ENCODE assay signal across 13 mouse cellular contexts in genomic region chr7:75701761-75702160, GRCm38 (mm10).
DNase-seq lines count a peak whose midpoint lies in the region; ATAC-seq and TF ChIP-seq lines count a peak whose summit lies in the region.
"Had no signal": no experiment of that assay in that cellular context is flagged by ENCODE, and none has a peak within 500 bp of the region (broad histone marks: within the 10 kb centered on the region; RNA-seq: fewer than 3 reads in every experiment).

No protein-coding gene starts in this region.

- H3K4me1 ChIP-seq in liver, adult 2 months (ENCODE audit: control insufficient read depth, insufficient read depth, low read length): no peaks in the 10 kb centered on the region
- no peaks in the 10 kb centered on the region for H3K4me1 ChIP-seq in liver, embryonic 11.5 days (replicated peaks; ENCODE audit: control insufficient read depth, insufficient read depth, low read length)
- no peaks in the 10 kb centered on the region for H3K4me1 ChIP-seq in hindbrain, embryonic 10.5 days (replicated peaks)
- no peaks in the 10 kb centered on the region for H3K4me1 ChIP-seq in intestine, postnatal 0 days (replicated peaks; ENCODE audit: control insufficient read depth, insufficient read depth, low read length)
- H3K4me1 ChIP-seq: intestine, embryonic 15.5 days had no signal

- H3K27ac ChIP-seq in liver, adult 2 months (replicated peaks; ENCODE audit: insufficient read depth, low read depth, low read length): no peak overlapping the region
- H3K27ac ChIP-seq in liver, embryonic 11.5 days (ENCODE audit: low read depth, low read length): no peak overlapping the region
- H3K27ac ChIP-seq in hindbrain, embryonic 10.5 days: no peak overlapping the region
- H3K27ac ChIP-seq in intestine, postnatal 0 days (ENCODE audit: low read depth, low read length): no peak overlapping the region
- H3K27ac ChIP-seq: intestine, embryonic 15.5 days had no signal

- peak overlapping the region; percentile 35; the same call in 1 of the 2 replicates for H3K4me3 ChIP-seq in liver, adult 2 months (ENCODE audit: insufficient read depth, low read depth, low read length)
- no peak overlapping the region for H3K4me3 ChIP-seq in liver, embryonic 11.5 days (ENCODE audit: low read depth, low read length)
- H3K4me3 ChIP-seq in hindbrain, embryonic 10.5 days: no peak overlapping the region
- no peak overlapping the region for H3K4me3 ChIP-seq in intestine, postnatal 0 days (ENCODE audit: low read depth, low read length)
- H3K4me3 ChIP-seq: erythroblast, embryonic 14.5 days; intestine, embryonic 15.5 days had no signal

- no peak for TF ChIP-seq POLR2A in liver, adult 2 months (IDR thresholded peaks at IDR 0.05; ENCODE audit: extremely low read depth, insufficient read depth, low read length)

- WGBS in liver, adult 2 months: 78% methylated on average over 7 of the region's 7 CpGs
- WGBS in liver, embryonic 11.5 days: 53% methylated on average over 7 of the region's 7 CpGs
- WGBS in hindbrain, embryonic 10.5 days: 87% methylated on average over 7 of the region's 7 CpGs
- WGBS in intestine, postnatal 0 days: 72% methylated on average over 7 of the region's 7 CpGs

- ATAC-seq in liver, embryonic 11.5 days (replicated peaks; ENCODE audit: low FRiP score): no peak
- ATAC-seq in hematopoietic stem cell, adult 5-6 weeks (replicated peaks in 1 of 2; ENCODE audit: insufficient read depth in 1 of 2, low FRiP score in 2 of 2, low TSS enrichment in 1 of 2, low read depth in 1 of 2, poor library complexity in 2 of 2, severe bottlenecking in 2 of 2): peak; percentile 65 to 70
- ATAC-seq in frontal cortex, adult (ENCODE audit: low TSS enrichment): no peak
- no peak for ATAC-seq in intestine, postnatal 0 days
- ATAC-seq: intestine, embryonic 15.5 days had no signal

- no peak for DNase-seq in liver, adult 2 months (ENCODE audit: extremely low read depth, low read depth, low spot score)
- DNase-seq in liver, embryonic 11.5 days (ENCODE audit: low spot score): no peak
- DNase-seq in monocyte, adult 2 months (ENCODE audit: low read depth in 1 of 2, low spot score in 2 of 2): peak; percentile 35 to 53
- DNase-seq in thymus, postnatal 14 days: peak; percentile 66
- no peak for DNase-seq in hindbrain, embryonic 10.5 days (ENCODE audit: low spot score)
- DNase-seq: adrenal gland, adult 2 months; cerebellum, postnatal 14 days; gastrocnemius, postnatal 36 days had no signal

- peaks cover 3% of the 10 kb centered on the region; the same call in 1 of the 2 replicates for H3K79me2 ChIP-seq in liver, adult 2 months (ENCODE audit: control insufficient read depth, insufficient read depth, low read length)

- TF ChIP-seq CTCF in liver, adult 2 months (IDR thresholded peaks at IDR 0.05; ENCODE audit: low read depth, low read length): no peak
- TF ChIP-seq CTCF in intestine, postnatal 0 days (IDR thresholded peaks at IDR 0.05; ENCODE audit: low read depth): no peak

- H3K36me3 ChIP-seq in liver, adult 2 months (ENCODE audit: control insufficient read depth, insufficient read depth, low read length): peaks cover 67% of the 10 kb centered on the region
- peaks cover 11% of the 10 kb centered on the region for H3K36me3 ChIP-seq in liver, embryonic 11.5 days (ENCODE audit: control insufficient read depth, insufficient read depth, low read length)
- peaks cover 56% of the 10 kb centered on the region for H3K36me3 ChIP-seq in hindbrain, embryonic 10.5 days
- H3K36me3 ChIP-seq in intestine, postnatal 0 days (ENCODE audit: control insufficient read depth, insufficient read depth): peaks cover 57% of the 10 kb centered on the region

- no peaks in the 10 kb centered on the region for H3K27me3 ChIP-seq in liver, adult 2 months (ENCODE audit: control insufficient read depth, insufficient read depth, low read length)
- no peaks in the 10 kb centered on the region for H3K27me3 ChIP-seq in liver, embryonic 11.5 days (replicated peaks; ENCODE audit: control insufficient read depth, insufficient read depth, low read length)
- H3K27me3 ChIP-seq in hindbrain, embryonic 10.5 days (ENCODE audit: insufficient read depth, poor library complexity, severe bottlenecking): no peaks in the 10 kb centered on the region
- no peaks in the 10 kb centered on the region for H3K27me3 ChIP-seq in intestine, postnatal 0 days (replicated peaks; ENCODE audit: control insufficient read depth, insufficient read depth, low read length)
- H3K27me3 ChIP-seq: intestine, embryonic 15.5 days had no signal

- no peaks in the 10 kb centered on the region for H3K9me3 ChIP-seq in liver, embryonic 11.5 days (ENCODE audit: control insufficient read depth, low read length)
- no peaks in the 10 kb centered on the region for H3K9me3 ChIP-seq in hindbrain, embryonic 10.5 days
- no peaks in the 10 kb centered on the region for H3K9me3 ChIP-seq in intestine, postnatal 0 days (ENCODE audit: control insufficient read depth)
- H3K9me3 ChIP-seq: intestine, embryonic 15.5 days had no signal

- no peak overlapping the region for H3K9ac ChIP-seq in liver, adult 2 months (ENCODE audit: low read depth, low read length)
- H3K9ac ChIP-seq in liver, embryonic 11.5 days (ENCODE audit: low read depth, low read length): no peak overlapping the region
- H3K9ac ChIP-seq in intestine, postnatal 0 days (ENCODE audit: low read depth, low read length): no peak overlapping the region
- H3K9ac ChIP-seq: intestine, embryonic 15.5 days had no signal

- H3K4me2 ChIP-seq in liver, embryonic 11.5 days: no peak overlapping the region
- H3K4me2 ChIP-seq in intestine, postnatal 0 days (replicated peaks; ENCODE audit: low read depth): no peak overlapping the region
- H3K4me2 ChIP-seq: intestine, embryonic 15.5 days had no signal

Comparison
In these comparisons a context has a peak if more than half of its experiments do, and no peak if none do; other contexts are left out.
1. DNase-seq: peak in monocyte, adult 2 months (2 of 2) and thymus, postnatal 14 days (single experiment); none in liver, adult 2 months (single experiment), liver, embryonic 11.5 days (single experiment) and hindbrain, embryonic 10.5 days (single experiment).
2. ATAC-seq: peak in hematopoietic stem cell, adult 5-6 weeks (2 of 2); none in liver, embryonic 11.5 days (single experiment), frontal cortex, adult (single experiment) and intestine, postnatal 0 days (single experiment).